Mouse (Mus musculus) neural tube, embryonic 13.5 days (tissue): ENCODE measurements at regions not wholly inside any gene's neighbourhood (a gene's known extent, or its start where the extent isn't known, plus 50 kb on each side); places are given as distances from the start of the nearest gene placed in this dataset.

ENCODE experiments used
- ATAC-seq: fragments of 200-750 bp; cut with Nextera tagmentation; 2 replicates; pipeline ENCODE4 v1.8.0; 2017; ENCODE audit warnings: low read depth, mild to moderate bottlenecking, moderate TSS enrichment, moderate library complexity
- H3K27ac ChIP-seq: fragments of 300-500 bp; sonication (generic); replicated peaks from 2 replicates; pipeline ENCODE4 v1.5.1; 2015; ENCODE audit warnings: moderate library complexity, mild to moderate bottlenecking, inconsistent platforms
- H3K27me3 ChIP-seq: fragments of 300-500 bp; sonication (generic); 2 replicates; pipeline ENCODE4 v1.6.1; 2015; ENCODE audit warnings: mild to moderate bottlenecking, inconsistent platforms
- H3K36me3 ChIP-seq: fragments of 300-500 bp; sonication (generic); 2 replicates; pipeline ENCODE4 v1.6.1; 2015; ENCODE audit warnings: mild to moderate bottlenecking, inconsistent platforms
- H3K4me1 ChIP-seq: fragments of 300-500 bp; sonication (generic); replicated peaks from 2 replicates; pipeline ENCODE4 v1.6.1; 2015; ENCODE audit warnings: inconsistent platforms
- H3K4me2 ChIP-seq: fragments of 300-500 bp; sonication (generic); 2 replicates; pipeline ENCODE4 v1.6.1; 2015; ENCODE audit warnings: inconsistent platforms, mild to moderate bottlenecking, moderate library complexity
- H3K4me3 ChIP-seq: fragments of 300-500 bp; sonication (generic); 2 replicates; pipeline ENCODE4 v1.5.1; 2015; ENCODE audit warnings: mild to moderate bottlenecking, inconsistent platforms
- H3K9ac ChIP-seq: fragments of 300-500 bp; sonication (generic); 2 replicates; pipeline ENCODE4 v1.6.1; 2015; ENCODE audit warnings: moderate library complexity, mild to moderate bottlenecking, inconsistent platforms
- H3K9me3 ChIP-seq: fragments of 300-500 bp; sonication (generic); 2 replicates; pipeline ENCODE4 v1.6.1; 2016; ENCODE audit warnings: inconsistent platforms
- WGBS: fragments of 180-500 bp; shearing (Covaris S2); methylation state at CpG from one replicate; pipeline ENCODE4 v1.1.7; 2015; 5-methylcytosine and 5-hydroxymethylcytosine counted together

DNA sequence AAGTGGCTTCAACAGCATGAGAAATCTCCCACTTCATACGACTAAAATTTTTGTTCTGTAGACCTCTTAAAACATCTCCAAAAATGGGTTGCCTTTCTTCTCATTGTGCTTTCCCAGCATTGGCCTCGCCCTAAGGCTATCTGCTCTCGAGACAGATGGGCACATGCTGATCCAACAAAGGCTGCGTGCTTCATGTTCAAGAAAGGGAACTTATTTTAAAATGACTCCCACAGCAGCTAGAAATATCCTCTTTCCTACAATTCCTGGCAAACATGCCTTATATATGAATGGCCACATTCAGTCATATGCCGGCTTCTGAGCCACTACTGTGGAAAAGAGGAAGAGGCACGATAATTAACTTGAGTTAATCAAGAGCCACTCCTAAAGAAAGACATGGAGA, 356.7 kb upstream of the Pkn2 start:
- H3K4me3 ChIP-seq, result no peak overlapping the region

DNA sequence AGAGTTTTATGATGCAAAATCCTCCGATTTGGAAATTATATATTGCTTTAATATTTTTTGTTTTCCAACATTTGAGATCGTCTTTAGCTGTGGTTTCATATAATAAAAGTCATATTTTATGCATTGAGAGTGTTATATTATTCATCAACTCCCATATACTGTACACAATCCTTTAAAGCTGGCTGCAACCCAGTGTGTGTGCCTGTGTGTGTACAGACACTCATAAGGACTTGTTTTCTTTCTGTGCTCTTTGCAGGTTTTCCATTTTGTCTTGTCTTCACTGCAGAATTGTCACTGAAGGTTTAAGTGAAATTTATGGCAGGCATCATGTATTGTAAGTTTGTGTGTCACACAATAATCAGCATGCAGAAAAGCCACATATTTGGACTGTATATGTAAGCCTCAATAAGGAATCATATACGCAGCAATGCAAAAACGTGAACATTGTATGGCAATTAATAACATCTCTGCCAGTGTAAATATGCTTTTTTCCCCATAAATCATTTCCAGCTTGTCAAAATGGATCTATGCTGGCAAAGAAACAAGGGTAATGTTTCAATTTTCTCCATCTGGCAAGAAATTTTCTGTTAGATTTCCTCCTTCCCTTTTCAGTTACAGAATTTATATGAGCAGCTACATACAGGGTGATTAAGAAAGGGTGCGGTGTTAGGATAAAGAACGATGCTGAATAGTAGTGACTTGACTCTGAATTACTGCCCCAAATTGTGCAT, 342.4 kb upstream of the Pkn2 start:
- ATAC-seq, result no peak; the same call in 1 of the 2 replicates
- WGBS, result 73% methylated on average over 6 of the region's 6 CpGs
- H3K4me2 ChIP-seq, result no peak overlapping the region
- no peaks in the 10 kb centered on the region for H3K9me3 ChIP-seq
- H3K27me3 ChIP-seq, result no peaks in the 10 kb centered on the region
- no peak overlapping the region for H3K27ac ChIP-seq
- no peak overlapping the region for H3K4me3 ChIP-seq
- H3K36me3 ChIP-seq, result no peaks in the 10 kb centered on the region
- H3K9ac ChIP-seq, result no peak overlapping the region
- H3K4me1 ChIP-seq, result 0 out of 2 replicates have a peak, but pooled peaks cover 6% of the 10 kb centered on the region

More for the DNA sequence above, 356.7 kb upstream of the Pkn2 start:
- WGBS, result 72% methylated on average over 6 of the region's 6 CpGs
- no peak for ATAC-seq
- Histone ChIP-seq H3K9ac (no peak overlapping the region), H3K27me3 (no peaks in the 10 kb centered on the region), H3K4me2 (no peak overlapping the region), H3K4me1 (no peaks in the 10 kb centered on the region), H3K9me3 (no peaks in the 10 kb centered on the region), H3K36me3 (no peaks in the 10 kb centered on the region), H3K27ac (no peak overlapping the region)

DNA sequence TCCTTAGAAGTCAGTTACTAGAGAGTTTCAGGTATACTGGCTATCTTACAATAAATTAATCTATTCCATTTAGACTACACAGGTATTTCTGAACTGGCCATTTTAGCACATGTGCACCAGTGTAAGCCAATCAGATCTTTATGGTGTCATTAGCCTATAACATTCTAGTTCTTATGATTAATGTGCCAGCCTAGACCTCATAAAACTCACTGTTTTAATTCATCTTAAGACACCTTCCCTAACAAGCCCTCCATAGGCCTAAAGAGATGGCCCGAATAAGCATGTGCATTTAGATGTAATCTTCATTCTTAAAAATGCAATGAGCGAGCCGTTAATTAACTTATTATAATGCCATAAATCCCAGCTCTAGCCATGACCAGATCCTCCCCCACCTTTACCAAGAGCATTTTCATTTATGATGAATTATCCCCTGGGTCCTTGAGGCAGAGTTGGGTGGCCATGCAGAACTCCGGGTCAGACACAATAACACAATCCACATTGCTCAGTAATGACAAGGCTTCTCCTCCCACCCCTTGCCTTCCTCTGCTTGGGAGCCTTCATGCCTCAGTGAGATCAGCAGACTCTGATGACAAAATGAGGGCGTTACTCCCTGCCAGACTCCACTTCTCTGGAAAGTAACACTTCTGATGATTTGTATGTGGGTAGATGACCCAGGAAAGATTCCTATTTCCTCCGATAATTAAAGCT, 311.6 kb upstream of the Pkn2 start:
- Histone ChIP-seq H3K4me3 (no peak overlapping the region), H3K9me3 (no peaks in the 10 kb centered on the region), H3K36me3 (no peaks in the 10 kb centered on the region), H3K4me1 (no peaks in the 10 kb centered on the region), H3K27ac (no peak overlapping the region), H3K9ac (no peak overlapping the region), H3K4me2 (no peak overlapping the region), H3K27me3 (no peaks in the 10 kb centered on the region)
- 67% methylated on average over 6 of the region's 6 CpGs for WGBS
- peak; percentile 59; the same call in 1 of the 2 replicates for ATAC-seq

DNA sequence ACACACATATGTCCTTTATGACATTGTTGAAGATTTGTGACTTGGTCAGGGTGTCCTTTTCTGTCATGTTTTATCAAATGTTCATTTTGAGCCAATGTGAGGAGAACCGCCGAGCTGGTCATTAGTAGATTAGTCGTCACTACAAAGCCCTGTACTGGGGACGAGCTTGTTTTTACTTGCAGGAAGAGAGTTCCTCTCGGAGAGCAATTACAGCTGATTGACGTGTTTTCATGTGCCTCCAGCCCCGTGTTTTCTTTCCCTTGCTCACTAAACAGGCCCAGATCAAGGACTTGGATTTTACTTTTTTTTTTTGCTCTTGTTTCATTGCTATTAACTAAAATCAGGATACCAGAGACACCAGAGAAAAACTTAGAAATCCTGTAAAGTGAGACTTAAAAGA, 307.1 kb upstream of the Pkn2 start:
- H3K27ac ChIP-seq, result no peak overlapping the region
- no peaks in the 10 kb centered on the region for H3K36me3 ChIP-seq
- H3K4me3 ChIP-seq, result no peak overlapping the region
- no peaks in the 10 kb centered on the region for H3K9me3 ChIP-seq
- WGBS, result 58% methylated on average over 7 of the region's 7 CpGs
- no peak overlapping the region for H3K9ac ChIP-seq
- no peak for ATAC-seq
- H3K4me1 ChIP-seq, result no peaks in the 10 kb centered on the region
- no peak overlapping the region for H3K4me2 ChIP-seq
- H3K27me3 ChIP-seq, result no peaks in the 10 kb centered on the region

DNA sequence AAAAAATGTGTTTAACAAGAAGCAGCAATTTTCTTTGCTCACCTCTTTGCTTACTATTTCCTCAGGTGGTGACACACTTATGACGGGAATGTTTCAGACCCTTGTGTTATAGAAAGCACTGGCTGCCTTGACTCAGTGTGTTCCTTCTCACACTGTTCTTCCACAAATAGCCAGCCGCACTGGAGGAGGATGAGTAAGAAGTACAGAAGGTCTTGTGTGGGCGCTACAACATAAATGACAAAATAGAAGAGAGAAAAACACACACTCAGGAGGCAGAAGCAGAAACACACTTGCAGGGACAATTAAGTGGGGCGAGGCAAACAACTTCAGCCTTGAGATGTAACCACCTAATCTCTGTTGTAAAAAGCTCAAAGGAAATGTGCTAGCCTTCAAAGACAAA, 292.2 kb upstream of the Pkn2 start:
- 78% methylated on average over 4 of the region's 4 CpGs for WGBS
- no peak for ATAC-seq

DNA sequence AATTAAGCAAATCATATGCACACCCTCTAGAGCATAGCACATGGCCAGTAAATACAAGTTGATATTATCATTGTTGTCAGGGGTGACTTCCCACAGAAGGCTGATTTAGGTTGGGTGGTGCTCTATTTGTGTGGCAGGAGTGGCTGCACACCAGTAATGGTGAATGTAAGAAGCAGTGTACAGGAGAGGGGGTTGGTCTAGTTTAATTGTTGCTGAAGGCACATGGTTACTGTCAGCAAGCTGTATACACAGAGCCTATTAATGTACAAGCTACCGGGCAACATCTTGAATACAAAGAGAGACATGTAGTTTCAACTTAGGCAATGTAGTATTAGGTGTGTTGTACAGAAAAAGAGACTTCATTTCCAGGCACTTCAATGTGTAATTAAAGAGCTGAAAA, 280.6 kb upstream of the Pkn2 start:
- Histone ChIP-seq H3K9me3 (no peaks in the 10 kb centered on the region), H3K4me2 (no peak overlapping the region), H3K9ac (no peak overlapping the region), H3K27me3 (no peaks in the 10 kb centered on the region), H3K27ac (no peak overlapping the region), H3K4me3 (no peak overlapping the region), H3K36me3 (no peaks in the 10 kb centered on the region), H3K4me1 (no peaks in the 10 kb centered on the region)
- ATAC-seq, result no peak
- WGBS, result 76% methylated on average over 1 of the region's 1 CpGs

More for the DNA sequence above, 292.2 kb upstream of the Pkn2 start:
- no peak overlapping the region for H3K4me2 ChIP-seq
- no peaks in the 10 kb centered on the region for H3K4me1 ChIP-seq
- no peak overlapping the region for H3K27ac ChIP-seq
- H3K36me3 ChIP-seq, result no peaks in the 10 kb centered on the region
- no peaks in the 10 kb centered on the region for H3K27me3 ChIP-seq
- no peak overlapping the region for H3K9ac ChIP-seq
- no peaks in the 10 kb centered on the region for H3K9me3 ChIP-seq
- no peak overlapping the region for H3K4me3 ChIP-seq

DNA sequence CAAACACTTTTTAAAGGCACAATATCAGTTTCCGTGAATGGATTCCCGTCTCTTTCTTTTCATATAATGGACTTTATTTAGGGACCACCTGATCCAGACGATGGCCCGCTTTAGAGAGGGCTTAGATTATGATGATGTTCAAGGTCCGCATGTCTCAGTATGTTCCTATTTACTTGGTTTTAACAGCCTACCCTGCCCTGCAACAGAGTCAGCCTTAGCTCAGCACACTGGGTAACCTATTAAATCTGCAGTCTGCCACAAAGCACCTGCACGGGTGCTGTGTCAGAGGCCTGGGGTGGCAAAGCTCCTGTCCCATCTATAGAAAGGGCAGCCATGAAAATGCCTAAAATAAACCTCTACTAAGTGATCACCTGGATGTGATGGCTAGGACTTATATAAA, 280.2 kb upstream of the Pkn2 start:
- no peaks in the 10 kb centered on the region for H3K9me3 ChIP-seq
- no peak overlapping the region for H3K4me2 ChIP-seq
- WGBS, result 89% methylated on average over 6 of the region's 6 CpGs
- ATAC-seq, result no peak
- no peaks in the 10 kb centered on the region for H3K4me1 ChIP-seq
- H3K36me3 ChIP-seq, result no peaks in the 10 kb centered on the region
- no peak overlapping the region for H3K27ac ChIP-seq
- H3K4me3 ChIP-seq, result no peak overlapping the region
- H3K27me3 ChIP-seq, result no peaks in the 10 kb centered on the region
- H3K9ac ChIP-seq, result no peak overlapping the region

DNA sequence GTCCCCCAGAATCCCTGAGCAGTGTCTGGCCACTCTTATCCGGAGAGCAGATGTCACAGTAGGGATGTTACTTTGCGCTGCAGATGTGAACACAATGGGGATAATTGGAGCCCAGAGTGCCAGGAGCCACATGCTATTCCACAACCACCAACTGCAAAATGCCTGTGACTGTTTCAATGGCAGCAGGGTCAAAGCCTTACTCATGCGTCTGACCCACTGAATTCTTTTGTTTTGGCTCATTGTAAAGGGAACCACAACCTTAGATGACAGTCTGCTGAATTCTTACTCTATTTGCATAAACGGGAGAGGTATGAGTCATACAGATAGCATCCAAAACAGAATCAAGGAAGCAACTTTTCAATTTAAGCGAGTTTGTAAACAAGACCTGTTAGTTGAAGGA, 276.8 kb upstream of the Pkn2 start:
- Histone ChIP-seq H3K36me3 (no peaks in the 10 kb centered on the region), H3K4me3 (no peak overlapping the region), H3K27ac (no peak overlapping the region), H3K4me1 (no peaks in the 10 kb centered on the region), H3K27me3 (no peaks in the 10 kb centered on the region), H3K4me2 (no peak overlapping the region), H3K9ac (no peak overlapping the region), H3K9me3 (0 out of 2 replicates have a peak, but pooled peaks cover 3% of the 10 kb centered on the region)
- no peak for ATAC-seq
- 40% methylated on average over 5 of the region's 5 CpGs for WGBS

DNA sequence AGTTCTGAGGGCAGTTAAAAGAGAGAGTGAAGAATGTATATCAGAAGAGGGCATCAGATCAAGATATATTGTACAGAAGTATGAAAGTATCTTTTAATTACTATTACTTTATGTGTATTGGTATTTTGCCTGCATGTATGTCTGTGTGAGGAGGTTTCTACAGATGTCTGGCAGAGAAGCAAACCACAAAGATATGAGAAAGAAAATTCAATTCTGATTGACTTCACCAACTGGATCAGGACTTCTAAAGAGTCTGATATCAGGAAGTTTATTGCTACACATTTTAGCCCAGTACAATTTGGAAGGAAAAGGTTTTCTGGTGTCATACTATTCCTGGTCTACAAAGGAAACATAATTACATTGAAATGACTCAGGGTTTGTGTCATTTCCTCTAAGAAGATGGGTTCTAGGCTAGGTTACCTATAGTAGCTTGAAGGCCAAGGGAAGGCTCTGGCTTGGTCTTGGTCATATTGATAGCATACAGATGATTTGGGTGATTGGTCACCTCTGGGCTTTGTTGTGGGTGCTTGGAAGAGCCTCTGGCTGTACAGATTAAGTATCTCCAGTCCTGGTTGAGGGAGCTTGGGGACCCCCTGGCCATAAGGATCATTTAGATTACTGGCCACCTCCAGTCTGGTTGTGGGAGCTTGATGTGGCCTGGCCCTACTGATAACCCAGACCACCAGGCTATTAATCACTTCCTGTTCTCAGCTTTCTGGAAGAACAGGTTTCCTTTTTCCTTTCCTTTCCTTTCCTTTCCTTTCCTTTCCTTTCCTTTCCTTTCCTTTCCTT, 275.1 kb upstream of the Pkn2 start:
- H3K27me3 ChIP-seq, result no peaks in the 10 kb centered on the region
- no peak for ATAC-seq
- no peaks in the 10 kb centered on the region for H3K36me3 ChIP-seq
- H3K4me2 ChIP-seq, result no peak overlapping the region
- H3K27ac ChIP-seq, result no peak overlapping the region
- H3K4me3 ChIP-seq, result no peak overlapping the region
- 0 out of 2 replicates have a peak, but pooled peaks cover 3% of the 10 kb centered on the region for H3K9me3 ChIP-seq
- H3K4me1 ChIP-seq, result no peaks in the 10 kb centered on the region
- no peak overlapping the region for H3K9ac ChIP-seq

DNA sequence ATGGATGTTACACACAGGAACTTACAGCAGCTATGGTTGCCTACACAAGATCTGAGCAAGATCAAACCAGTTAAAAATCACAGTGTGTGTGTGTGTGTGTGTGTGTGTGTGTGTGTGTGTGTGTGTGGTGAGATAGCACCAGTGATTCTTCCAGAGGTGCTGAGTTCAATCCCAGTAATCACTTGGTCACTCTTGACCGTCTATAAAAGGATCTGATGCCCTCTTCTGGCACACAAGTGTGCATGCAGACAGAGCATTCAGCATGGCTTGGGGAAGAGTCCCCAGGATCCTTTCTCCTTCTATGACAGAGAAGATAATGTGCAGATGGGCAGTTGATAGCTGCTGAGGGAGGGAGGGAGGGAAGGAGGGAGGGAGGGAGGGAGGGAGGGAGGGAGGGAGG, 274.4 kb upstream of the Pkn2 start:
- no peak overlapping the region for H3K4me3 ChIP-seq
- H3K27ac ChIP-seq, result no peak overlapping the region
- no peak overlapping the region for H3K4me2 ChIP-seq
- ATAC-seq, result no peak
- 0 out of 2 replicates have a peak, but pooled peaks cover 3% of the 10 kb centered on the region for H3K9me3 ChIP-seq
- 57% methylated on average over 1 of the region's 1 CpGs for WGBS
- H3K36me3 ChIP-seq, result no peaks in the 10 kb centered on the region
- H3K27me3 ChIP-seq, result no peaks in the 10 kb centered on the region
- H3K4me1 ChIP-seq, result no peaks in the 10 kb centered on the region
- H3K9ac ChIP-seq, result no peak overlapping the region

DNA sequence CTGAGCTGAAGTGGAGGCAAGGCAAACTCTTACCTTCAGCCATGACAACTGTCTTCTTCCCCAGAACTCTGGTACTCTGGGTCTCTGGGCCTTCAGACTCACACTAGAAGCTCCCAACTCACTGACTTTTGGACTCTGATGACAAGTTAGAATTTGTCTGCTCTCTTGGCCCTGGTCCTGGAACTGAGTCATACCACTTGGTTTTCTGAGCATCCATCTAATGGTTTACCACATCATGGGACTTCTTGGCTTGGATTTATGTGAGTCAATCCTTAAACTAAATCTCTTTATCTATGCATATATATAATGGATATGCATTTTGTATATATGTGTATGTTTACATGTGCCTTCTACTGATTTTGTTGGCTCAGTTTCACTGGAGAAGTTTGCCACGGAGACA, 273.8 kb upstream of the Pkn2 start:
- H3K9ac ChIP-seq, result no peak overlapping the region
- 0 out of 2 replicates have a peak, but pooled peaks cover 3% of the 10 kb centered on the region for H3K9me3 ChIP-seq
- no peaks in the 10 kb centered on the region for H3K27me3 ChIP-seq
- H3K27ac ChIP-seq, result no peak overlapping the region
- ATAC-seq, result no peak
- H3K4me2 ChIP-seq, result no peak overlapping the region
- no peak overlapping the region for H3K4me3 ChIP-seq
- no peaks in the 10 kb centered on the region for H3K36me3 ChIP-seq
- H3K4me1 ChIP-seq, result no peaks in the 10 kb centered on the region
- WGBS, result 91% methylated on average over 1 of the region's 1 CpGs

DNA sequence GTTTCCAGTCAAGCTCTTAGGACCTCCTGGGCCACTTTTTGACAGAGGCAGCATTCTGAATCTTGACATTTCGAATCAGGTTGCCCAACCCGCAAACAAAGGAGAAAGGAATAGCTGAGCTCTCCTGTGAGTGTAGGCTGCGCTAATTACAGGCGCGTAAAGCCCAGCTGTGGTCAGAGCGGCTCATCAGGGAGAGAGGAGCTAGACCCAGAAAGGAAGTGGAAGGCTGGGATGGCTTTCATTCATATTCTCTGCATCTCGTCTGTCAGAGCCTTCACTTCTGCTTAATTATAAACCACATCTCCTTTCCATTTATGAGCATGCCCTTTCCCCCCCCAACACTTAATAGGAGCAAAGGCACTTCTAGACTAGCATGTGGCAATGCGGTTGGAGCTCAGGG, 265.7 kb upstream of the Pkn2 start:
- no peaks in the 10 kb centered on the region for H3K4me1 ChIP-seq
- no peaks in the 10 kb centered on the region for H3K9me3 ChIP-seq
- no peak overlapping the region for H3K27ac ChIP-seq
- no peak overlapping the region for H3K4me3 ChIP-seq
- H3K27me3 ChIP-seq, result no peaks in the 10 kb centered on the region
- H3K36me3 ChIP-seq, result no peaks in the 10 kb centered on the region
- no peak for ATAC-seq
- 51% methylated on average over 8 of the region's 8 CpGs for WGBS
- no peak overlapping the region for H3K4me2 ChIP-seq
- no peak overlapping the region for H3K9ac ChIP-seq
